Mouse (Mus musculus): ENCODE measurements around the gene Csrp2. TPM values are rescaled to one million over a fixed set of nuclear protein-coding genes. Genes with fewer than 3 reads are reported as not detected.

Csrp2 gene
- total RNA-seq (2023): 7.1 TPM

DNA sequence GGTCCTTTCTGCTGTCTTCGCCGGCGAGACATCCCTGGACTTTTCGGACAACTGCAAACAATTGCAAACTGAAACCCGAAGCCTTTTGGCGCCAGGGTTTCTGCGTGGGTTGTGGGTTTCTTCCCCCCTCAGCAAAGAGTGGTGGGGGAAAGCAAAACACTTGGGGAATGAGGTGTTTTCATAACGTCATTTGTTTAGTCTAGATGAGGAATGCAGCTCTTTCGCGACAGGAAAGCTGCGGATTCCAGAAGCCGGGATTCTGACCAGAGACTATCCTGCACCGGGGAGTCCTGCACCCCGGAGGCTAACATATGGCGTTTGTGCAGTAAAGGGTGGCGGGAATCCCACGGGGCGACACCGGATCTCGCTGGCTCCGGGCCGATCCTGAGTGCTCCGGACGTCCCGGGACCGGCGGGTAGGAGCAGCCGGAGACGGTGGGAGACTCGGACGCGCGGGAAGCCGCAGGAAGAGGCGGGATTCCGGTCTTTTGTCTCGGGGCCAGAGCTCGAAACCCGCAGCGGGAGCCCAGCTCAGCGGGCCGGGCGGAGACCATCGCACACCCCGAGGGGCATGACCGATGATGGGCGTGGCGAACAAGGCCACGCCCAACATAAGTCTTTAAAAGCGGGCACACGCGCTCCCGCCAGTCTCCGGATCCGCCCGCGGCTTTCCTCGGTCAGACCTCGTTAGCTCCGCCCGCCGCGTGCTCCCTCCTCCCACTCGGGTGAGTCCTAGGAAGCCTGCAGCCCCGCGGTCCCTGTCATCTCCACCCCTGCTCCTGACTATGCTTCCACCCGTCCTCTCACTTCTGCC is at the start of gene Csrp2:
Gene Csrp2 (plus strand): TSS at position 259 of the 813 bp plus-strand sequence.

Other genes with a start within 250 kb of the Csrp2 start
- gene E2f7, start 174.3 kb upstream of the Csrp2 start, total RNA-seq (2023): 1.7 TPM
- 65.1 TPM for gene Zdhhc17, start 90.4 kb downstream of the Csrp2 start, total RNA-seq (2023)
- 69.6 TPM for gene Osbpl8, start 245.0 kb downstream of the Csrp2 start, total RNA-seq (2023)